Mouse (Mus musculus) cerebellum, postnatal 10 days (tissue): ENCODE measurements around the gene Cdk2.
"Not testable (repeated sequence)": the region's sequence is repeated elsewhere in the genome, so short reads cannot be mapped to it uniquely, and the experiment has no call there.

Experiments
- DNase-seq, 2 experiments: peaks; one replicate each; pipeline ENCODE4 v3.0.0; 2021; ENCODE audit warnings: mixed read lengths in 2 of 2

Cdk2 gene

DNA sequence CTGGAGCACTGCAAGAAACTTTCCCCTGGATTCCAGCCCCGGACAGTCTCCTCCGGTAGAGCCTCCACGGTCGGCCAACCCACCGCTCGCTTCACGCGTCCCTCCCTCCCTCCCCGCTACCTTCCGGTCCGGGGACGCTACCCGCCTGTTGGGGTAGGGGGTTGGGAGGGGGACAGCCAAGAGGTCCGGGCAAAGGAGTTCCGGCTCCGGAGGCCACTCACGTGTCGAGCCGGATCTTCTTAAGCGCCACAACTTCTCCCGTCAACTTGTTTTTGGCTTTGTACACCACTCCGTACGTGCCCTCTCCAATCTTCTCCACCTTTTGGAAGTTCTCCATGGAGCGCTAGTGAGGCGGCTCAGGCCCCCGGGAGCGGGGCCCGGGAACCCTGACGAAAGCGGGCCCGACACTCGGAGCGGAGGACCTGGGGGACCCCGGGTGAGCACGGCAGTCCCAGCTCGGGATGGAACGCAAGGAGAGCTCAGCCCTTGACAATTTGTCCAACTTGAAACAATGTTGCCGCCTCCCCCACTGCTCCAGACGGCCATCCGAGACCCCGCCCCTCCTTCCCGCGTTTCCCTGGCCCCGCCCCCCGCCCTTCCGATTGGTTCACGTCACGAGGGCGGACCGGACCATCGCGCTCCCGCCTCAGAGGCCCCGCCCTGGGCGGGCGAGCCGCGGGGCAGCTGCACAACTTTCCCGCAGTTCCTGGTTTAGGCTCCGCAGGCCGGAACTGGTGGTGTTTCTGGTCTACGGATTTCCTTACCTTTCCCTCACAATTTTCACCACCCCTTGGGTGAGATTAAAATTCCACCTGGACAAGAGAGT lies at the start of gene Cdk2:
Gene Cdk2 (minus strand): TSS at position 541 of the 826 bp plus-strand sequence.
- DNase-seq, result peak; percentile 96 to 97

DNA sequence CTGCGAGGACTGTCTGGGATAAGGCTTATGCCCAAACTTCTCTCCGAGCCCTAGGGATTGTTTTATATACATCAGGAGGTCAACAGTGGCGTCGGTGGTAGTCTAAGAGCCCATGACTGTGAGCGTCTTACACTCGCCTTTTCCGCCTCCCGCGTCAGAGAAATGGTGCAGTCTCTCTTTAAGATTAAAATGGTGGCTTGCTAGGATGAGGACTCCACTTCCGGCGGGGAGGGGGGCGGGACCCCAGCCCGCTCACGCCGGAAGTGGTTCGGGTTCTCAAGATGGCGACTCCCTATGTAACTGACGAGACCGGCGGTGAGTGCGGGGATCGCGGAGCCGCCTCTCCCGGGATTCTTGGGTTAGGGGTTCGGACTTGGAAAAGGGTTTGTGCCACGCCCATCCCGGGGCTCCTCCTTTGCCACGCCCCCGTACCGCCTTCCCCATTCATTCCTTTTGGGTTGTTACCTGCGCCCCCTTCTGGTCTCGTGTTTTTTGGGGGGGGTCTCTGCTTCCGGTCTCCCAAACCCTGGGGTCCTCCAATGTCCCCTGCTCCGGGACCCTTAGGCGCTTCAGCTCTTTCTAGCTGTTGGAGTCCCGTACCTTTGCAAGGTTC lies 43.5 kb upstream of the Cdk2 start:
- DNase-seq, result peak; percentile 91

- DNase-seq, result peak in 1 of 2 experiments; percentile 66
Measured at GRCm38 (mm10) chr10:128747646-128748251, 42.9 kb upstream of the Cdk2 start, which contains the start of gene Pym1. Gene Pym1 (plus strand): TSS chr10:128747889.

DNA sequence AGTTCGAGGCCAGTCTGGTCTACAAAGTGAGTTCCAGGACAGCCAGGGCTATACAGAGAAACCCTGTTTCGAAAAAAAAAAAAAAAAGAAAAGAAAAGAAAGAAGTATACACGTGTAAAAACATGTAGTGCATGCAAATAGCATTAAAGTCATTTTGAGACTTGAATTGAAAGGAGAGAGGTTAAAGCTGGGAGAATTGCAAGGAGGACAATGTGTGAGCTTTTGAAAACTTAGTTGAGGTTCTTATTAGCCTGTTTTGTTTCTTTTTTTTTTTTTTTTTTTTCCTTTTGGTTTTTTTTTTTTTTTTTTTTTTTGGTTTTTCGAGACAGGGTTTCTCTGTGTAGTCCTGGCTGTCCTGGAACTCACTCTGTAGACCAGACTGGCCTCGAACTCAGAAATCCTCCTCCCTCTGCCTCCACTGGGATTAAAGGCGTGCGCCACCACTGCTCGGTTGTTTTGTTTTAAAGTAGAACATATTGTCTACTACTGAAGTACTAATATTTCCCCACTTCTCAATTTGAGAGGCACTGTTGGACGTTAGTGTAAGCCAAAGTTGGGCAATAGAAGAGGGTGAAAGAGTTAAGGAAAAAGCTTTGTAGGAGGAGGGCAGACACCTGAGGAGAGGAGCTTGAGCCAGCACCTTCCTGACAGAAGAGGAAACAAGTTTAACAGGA lies 42.3 kb upstream of the Cdk2 start:
- no peak for DNase-seq

DNA sequence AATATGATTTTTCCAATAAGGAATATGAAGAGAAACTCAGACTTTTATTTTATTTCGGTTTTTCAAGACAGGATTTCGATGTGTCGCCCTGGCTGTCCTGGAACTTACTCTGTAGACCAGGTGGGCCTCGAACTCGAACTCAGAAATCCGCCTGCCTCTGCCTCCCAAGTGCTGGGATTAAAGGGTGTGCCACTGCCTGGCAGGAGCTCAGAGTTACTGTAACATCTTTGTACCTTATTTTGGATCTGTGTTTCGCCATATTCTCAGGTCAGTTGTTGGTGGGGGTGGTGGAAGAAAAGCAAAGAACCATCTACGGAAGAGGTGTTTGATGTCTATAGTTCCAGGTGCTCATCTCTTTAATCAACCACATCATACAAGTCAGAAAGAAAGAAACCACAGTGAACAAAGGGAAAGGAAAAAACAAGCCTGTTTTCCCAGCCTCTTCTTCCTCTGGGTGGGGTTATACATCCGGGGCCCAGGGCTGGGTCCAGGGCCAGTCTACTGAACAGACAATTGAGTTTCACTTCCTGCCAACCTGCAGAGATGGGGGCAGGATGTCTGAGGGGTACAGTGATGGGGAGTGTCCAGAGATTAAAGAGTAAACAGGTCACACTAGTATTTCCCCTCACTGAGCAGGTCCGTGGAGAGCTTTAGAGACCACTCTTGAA lies 41.2 kb upstream of the Cdk2 start:
- DNase-seq, result no peak

- DNase-seq, result peak; percentile 18 to 28
Measured at GRCm38 (mm10) chr10:128744680-128745601, 40.1 kb upstream of the Cdk2 start, which contains the start of gene Dgka. Gene Dgka (minus strand): TSS chr10:128744855.

GRCm38 (mm10) chr10:128744211-128744610 lies 39.4 kb upstream of the Cdk2 start:
- DNase-seq, result no peak

- DNase-seq, result peak; percentile 88 to 92
Measured at GRCm38 (mm10) chr10:128743791-128744191, 39.0 kb upstream of the Cdk2 start.

DNA sequence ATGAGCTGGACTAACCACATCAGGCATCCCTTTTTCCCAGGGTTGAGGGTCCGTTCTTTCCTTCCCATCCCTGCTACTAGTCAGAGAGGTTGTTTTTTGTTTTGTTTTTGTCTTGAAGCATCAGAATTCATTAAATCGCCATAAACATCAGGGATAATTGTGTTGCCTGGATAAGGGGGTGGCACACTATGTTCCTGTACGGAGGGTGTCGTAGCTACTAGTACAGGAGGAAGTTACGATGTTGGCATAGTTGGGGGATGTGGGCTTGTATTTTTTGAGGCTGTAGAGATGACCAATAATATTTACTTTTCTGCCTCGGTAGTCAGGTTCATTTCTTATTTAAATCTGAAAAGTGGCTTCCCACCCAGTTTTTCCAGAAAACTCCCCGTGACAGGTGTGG lies 38.4 kb upstream of the Cdk2 start:
- no peak for DNase-seq

DNA sequence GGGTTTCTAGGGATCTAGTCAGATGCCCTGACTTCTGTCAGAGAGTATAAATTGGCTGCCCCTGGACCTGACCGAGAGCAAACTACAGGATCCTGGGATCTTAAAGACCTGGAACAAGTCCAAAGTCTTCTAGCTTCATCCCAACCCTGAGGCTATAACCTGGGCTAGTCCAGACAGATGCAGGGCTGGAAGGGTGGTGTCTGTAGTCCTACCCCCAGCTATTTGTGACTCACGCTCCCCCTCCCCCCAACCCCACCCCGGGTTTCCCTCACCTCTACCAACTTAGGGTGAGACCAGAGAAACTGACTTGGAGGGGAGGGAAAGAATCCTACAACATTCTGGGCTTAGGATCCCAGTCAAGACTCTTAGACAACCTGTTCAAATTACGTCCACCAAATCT lies 37.8 kb upstream of the Cdk2 start:
- no peak for DNase-seq

DNA sequence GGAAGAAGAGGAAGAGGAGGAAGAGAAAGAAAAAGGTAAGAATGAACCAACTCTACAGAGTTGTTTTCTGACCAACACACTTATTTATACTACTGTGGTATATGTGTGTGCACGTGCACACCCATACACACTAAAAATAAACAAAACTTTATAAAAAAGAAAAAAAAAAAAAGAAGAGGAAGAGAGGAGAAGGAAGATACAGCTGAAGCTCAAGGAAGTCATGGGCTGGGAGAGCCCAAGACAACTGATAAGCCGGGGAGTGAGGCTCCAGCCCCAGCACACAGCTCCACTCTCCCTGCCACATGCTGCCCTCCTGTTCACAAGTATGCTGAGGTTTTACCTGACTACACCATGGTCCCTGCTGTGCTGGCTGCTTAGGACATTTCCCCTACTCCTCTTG lies 35.5 kb upstream of the Cdk2 start:
- no peak for DNase-seq

DNA sequence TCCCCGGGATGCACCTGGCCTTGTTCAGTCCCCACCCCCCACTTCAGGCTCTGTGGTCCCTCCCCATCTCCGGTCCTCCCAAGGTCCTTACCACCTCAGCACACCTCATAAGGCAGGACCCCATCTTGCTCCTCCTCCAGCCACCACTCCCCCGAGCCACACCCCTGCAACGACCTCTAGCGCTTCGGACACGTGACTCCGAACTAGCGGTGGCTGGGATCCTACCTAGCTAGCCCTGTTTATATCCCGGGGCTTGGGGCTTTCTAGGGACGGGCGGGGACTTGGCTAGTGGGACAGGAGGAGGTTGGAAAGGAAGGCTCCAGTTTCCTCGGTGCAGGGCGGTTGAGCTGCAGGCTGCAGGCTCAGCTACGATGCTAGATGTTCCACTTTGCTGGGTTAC lies 32.6 kb upstream of the Cdk2 start:
- DNase-seq, result no peak

DNA sequence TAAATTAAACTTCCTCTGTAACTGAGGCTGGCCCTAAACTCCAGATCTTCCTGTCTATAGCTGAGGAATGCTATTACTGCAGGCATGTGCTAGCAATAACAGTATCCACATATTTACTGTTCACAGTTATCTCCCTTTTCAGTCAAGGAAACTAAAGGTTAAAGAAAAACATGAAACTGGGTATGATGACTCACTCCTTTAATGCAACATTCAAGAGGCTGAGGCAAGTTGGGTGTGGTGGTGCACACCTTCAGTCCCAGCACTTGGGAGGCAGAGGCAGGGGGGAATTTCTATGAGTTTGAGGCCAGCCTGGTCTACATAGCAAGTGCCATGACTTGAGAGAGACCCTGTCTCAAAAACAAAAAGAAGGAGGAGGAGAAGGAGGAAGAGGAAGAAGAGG lies 27.2 kb upstream of the Cdk2 start:
- no peak for DNase-seq

DNA sequence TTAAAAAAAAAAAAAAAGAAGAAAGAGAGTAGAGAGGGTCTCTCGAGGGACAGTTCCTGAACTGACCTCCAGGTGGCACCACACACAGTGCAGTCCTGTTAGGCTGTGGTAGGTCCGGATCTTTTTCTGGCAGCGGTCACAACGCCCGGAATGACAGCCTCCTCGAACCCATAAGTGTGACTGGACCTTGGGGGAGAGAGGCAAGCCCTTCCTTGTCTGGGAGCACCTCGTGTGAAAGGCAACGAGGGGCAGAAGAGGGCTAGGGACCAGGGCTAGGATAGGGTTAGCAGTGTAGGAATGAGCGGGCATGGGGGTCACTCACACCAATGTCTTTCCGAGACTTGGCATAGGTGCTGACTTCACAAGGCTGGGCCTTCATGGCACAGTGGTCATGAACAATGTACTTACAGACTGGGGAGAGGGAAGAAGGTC lies 26.2 kb upstream of the Cdk2 start:
- peak; percentile 90 to 92 for DNase-seq

DNA sequence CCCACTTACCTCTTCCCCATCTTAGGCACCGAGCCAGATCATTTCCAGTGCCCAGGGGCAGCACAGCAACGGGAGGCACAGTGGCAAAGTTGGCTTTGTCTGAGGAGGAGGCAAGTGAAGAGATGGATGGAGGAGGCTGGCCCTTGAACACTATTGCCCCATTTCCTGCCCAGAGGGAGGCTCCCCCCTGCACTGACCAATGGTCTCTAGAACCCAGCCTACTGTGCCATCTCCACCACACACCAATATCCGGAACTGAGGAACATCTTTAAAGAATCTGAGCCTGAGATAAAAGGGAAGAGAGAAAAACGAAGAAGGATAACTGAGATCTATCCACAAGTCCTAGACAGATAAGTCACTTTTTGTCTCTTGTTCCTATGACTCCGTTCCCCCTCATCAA lies 23.2 kb upstream of the Cdk2 start:
- DNase-seq, result no peak

GRCm38 (mm10) chr10:128725466-128725865 lies 20.6 kb upstream of the Cdk2 start:
- DNase-seq, result not testable (repeated sequence)

- DNase-seq, result no peak
Measured at GRCm38 (mm10) chr10:128715559-128716537, 11.0 kb upstream of the Cdk2 start.

DNA sequence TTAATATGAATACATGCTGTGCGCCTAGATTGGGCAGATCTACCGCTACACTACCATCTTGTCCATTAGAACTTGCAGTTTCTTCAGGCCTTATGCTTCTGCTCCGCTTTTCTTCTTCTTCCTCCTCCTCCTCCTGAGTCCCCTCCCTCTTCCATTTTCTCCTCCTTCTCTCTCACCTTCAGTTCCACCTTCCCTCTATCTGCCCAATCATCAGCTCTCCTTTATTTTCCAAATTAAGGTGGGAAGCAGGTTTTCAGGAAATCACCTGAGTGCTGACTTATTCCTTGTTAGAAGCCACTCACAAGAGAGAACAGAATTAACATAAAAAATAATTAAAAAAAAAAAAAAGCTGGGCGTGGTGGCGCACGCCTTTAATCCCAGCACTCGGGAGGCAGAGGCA lies 6.5 kb upstream of the Cdk2 start:
- DNase-seq, result not testable (repeated sequence)

GRCm38 (mm10) chr10:128705317-128705693 lies 474 bp upstream of the Cdk2 start:
- DNase-seq, result peak; percentile 26 to 35

- DNase-seq, result no peak
Measured at GRCm38 (mm10) chr10:128703895-128704294, 936 bp downstream of the Cdk2 start, which contains the start of gene Pmel. Gene Pmel (plus strand): TSS chr10:128704195.
